Mouse (Mus musculus) kidney, postnatal 10 days (tissue): ENCODE data around the gene Gm49601.

Source experiments
- DNase-seq: peaks from one replicate; pipeline ENCODE4 v3.0.0; 2021; ENCODE audit warnings: mixed read lengths

The Gm49601 gene

GRCm38 (mm10) chr16:18601447-18601846, 24.8 kb downstream of the Gm49601 start:
- DNase-seq, result no peak

GRCm38 (mm10) chr16:18598006-18598405, 28.2 kb downstream of the Gm49601 start:
- no peak for DNase-seq

- DNase-seq, result no peak
Observed at GRCm38 (mm10) chr16:18596255-18596654, 30.0 kb downstream of the Gm49601 start.

- DNase-seq, result no peak
Observed at GRCm38 (mm10) chr16:18593930-18594329, 32.3 kb downstream of the Gm49601 start.

GRCm38 (mm10) chr16:18591047-18592018, 34.9 kb downstream of the Gm49601 start:
- peak; percentile 69 for DNase-seq

GRCm38 (mm10) chr16:18589804-18590790, 36.1 kb downstream of the Gm49601 start, which contains the start of gene Tbx1:
Gene Tbx1, minus strand, starts transcription at chr16:18590671.
- DNase-seq, result no peak

GRCm38 (mm10) chr16:18589080-18589621, 37.1 kb downstream of the Gm49601 start:
- no peak for DNase-seq

GRCm38 (mm10) chr16:18588738-18589055, 37.5 kb downstream of the Gm49601 start:
- DNase-seq, result no peak

- no peak for DNase-seq
Observed at GRCm38 (mm10) chr16:18587847-18588737, 38.1 kb downstream of the Gm49601 start.

- DNase-seq, result no peak
Observed at GRCm38 (mm10) chr16:18586906-18587546, 39.2 kb downstream of the Gm49601 start.

- no peak for DNase-seq
Observed at GRCm38 (mm10) chr16:18586076-18586905, 39.9 kb downstream of the Gm49601 start.

- no peak for DNase-seq
Observed at GRCm38 (mm10) chr16:18585676-18586075, 40.6 kb downstream of the Gm49601 start.

- DNase-seq, result no peak
Observed at GRCm38 (mm10) chr16:18584901-18585510, 41.2 kb downstream of the Gm49601 start.

- no peak for DNase-seq
Observed at GRCm38 (mm10) chr16:18583673-18584357, 42.4 kb downstream of the Gm49601 start.

- no peak for DNase-seq
Observed at GRCm38 (mm10) chr16:18583169-18583568, 43.1 kb downstream of the Gm49601 start.

GRCm38 (mm10) chr16:18582426-18583148, 43.6 kb downstream of the Gm49601 start:
- no peak for DNase-seq

GRCm38 (mm10) chr16:18581623-18582205, 44.5 kb downstream of the Gm49601 start:
- DNase-seq, result peak; percentile 44

- no peak for DNase-seq
Observed at GRCm38 (mm10) chr16:18581050-18581622, 45.1 kb downstream of the Gm49601 start.
